Mouse (Mus musculus) mouse trophoblast stem cell (cell line): Measurements from ENCODE around the gene Sorcs1.

Experiments used
- in situ Hi-C, 2 experiments: fragments of 300-500 bp; cut with MseI, MboI; formaldehyde crosslinking; loops; 2 replicates in 1 of 2; 3 replicates in 1 of 2; pipeline ENCODE4 v1.15.1; 2025

Sorcs1 gene

DNA sequence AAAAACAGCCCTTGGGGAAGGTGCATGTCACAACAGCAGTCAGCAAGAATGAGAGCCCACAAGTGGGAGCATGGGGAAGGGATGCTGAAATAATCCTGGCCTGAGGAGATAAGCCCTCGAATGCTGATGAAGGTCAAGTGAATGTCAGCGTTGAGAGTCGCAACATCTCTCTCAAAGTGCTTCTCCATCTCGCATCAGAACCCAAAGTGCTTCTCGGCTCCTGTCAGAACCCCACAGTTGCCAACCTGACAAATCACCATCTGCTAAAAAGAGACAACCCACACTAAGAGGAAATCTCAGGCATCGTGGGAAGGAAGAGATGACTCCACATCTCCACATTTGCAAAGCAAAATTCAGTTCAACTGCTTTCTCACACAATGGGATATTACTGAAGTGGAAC, 119.7 kb downstream of the Sorcs1 start:
- in situ Hi-C loops, result no loop called here

DNA sequence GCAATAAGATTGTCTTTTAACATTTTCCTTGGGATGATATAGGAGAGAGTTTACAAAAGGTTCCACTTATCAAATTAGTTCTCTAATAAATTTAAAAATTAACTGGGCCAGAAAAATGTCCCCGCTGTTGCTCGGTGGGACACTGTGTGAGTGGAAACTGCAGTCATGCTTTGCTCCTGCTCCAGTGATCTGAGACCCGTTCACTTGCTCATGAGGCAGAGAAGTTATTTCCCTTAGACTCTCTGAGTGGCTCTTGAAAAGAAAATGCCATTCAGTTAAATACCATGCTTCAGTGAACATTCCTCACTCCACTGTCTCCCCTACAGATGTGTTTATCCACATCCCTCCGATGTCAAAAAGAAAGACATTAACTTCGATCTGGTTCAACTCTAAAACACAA, 144.4 kb downstream of the Sorcs1 start:
- in situ Hi-C loops, result no loop called here

DNA sequence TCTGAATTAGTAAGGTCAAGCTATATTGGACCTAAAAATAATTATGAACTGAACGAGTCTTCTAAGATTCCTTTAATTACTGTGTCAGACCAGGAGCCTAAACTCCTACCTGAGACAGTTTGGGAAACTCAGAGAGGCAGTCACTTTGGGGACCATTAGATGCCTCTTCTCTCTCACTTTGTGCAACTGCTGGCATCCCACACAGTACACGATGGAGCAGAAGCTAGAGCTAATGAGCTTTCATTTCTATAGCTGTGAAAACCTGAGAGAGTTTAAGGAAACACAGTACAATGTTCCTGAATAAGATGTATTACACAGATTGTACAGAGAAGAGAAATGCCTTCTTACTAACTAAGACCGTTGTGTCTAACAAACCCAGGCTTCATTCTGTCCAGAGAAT, 150.6 kb downstream of the Sorcs1 start:
- in situ Hi-C loops, result no loop called here

DNA sequence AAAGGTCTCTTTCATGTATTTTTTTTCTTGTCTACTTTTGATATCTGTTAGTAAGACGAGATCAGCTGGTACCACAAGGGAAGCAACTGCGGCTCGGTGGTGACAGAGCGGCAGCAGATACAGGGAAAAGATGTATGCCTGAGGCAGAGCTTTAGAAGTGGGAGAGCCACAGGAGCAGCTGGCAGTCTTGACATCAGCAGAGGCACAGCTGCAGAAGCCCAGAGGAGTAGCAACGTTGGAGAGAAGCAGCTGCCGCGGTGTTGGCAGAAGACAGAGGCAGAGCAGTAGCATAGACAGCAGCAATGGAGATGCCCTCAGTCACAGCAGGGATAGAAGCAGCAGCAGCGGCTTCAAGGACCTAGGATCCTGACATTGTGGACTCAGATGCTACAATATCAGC, 152.4 kb downstream of the Sorcs1 start:
- in situ Hi-C loops, result no loop called here

DNA sequence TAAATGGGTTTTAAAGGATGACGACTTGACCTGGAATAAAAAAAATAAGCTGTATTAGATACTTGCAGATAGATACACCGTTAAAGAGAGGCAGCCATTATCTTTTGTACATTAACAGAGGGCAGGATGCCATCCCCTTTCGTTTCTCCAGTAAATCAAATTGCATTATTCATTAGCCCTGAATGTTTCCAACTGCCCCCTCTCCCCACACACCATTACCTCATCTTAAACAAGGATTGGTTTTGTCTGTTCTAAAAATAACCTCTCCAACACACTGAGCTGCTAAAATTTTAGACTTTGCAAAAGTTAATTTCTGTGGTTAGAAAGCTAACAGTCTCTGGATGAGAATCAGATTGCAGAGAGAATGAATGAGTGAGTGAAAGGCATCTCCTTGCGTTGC, 156.5 kb downstream of the Sorcs1 start:
- in situ Hi-C loops, result no loop called here

DNA sequence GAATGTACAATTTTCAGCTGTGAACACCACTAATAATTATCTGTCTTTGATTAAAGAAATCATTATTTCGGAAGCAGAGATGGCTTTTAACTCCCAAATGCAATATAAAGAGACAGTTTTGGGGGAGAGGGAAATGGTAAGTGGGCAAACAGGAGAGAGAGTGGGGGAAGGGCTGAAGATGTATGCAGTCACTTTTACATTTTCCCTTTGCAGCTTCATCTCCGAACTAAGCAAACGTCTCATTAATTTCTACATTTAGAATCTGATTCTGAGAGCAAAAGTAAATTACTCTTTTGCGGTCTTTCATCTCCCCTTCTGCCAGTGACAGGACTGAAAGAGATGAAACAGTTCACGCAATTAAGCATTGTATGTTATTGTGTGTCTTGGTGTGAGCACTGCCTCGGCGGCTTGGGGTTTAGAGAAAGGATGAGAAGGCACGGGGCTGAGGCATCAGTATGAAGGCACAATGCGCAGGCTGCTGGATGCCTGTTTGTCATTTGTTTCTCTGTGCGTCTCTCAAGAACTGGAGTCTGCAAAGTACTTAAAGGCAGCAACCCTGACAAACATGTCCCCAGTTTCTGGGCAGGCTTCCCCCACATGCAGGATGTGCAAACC, 163.3 kb downstream of the Sorcs1 start:
- in situ Hi-C loops, result no loop called here

DNA sequence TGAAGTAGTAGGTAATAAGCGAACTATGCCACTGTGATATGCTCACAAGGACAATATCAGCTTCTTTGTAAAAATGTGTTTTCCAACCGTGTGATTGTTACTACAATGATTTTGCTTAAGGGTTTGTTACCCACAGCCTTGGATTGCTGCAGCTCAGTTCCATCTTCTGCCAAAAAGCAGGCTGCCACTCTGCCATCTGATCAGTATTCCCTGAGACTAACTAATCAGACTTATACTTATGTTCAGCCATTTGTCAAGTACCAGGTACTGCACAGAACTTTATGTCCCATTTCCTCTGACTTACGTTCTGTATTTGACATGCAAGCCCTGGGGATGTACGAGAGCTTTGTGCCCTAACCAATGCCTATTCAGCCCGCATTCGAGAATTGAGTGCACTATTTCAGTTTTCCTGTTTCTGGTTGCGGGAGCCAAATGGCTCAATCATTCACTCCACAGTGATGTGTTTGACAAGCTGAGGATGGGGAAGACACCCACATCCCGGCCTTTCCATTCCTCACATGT, 164.1 kb downstream of the Sorcs1 start:
- in situ Hi-C loops, result no loop called here

DNA sequence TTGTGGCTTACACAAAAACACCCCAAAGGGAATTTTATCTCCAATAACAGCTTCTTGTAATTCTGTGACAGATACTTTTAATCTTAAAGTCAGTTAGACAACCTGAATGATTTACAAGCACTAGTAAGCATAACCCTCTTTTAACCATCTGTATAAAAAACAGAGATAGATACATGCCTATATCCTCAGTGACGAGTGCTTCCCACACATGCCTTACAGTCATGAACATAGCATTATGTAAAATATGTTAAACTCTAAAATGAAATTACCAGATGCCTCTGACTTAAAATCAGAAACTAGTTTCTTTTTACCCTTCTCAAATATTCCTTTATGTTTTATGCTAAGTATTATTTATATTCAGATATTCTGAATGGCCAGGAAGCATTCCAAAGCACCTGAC, 175.6 kb downstream of the Sorcs1 start:
- in situ Hi-C loops, result no loop called here

DNA sequence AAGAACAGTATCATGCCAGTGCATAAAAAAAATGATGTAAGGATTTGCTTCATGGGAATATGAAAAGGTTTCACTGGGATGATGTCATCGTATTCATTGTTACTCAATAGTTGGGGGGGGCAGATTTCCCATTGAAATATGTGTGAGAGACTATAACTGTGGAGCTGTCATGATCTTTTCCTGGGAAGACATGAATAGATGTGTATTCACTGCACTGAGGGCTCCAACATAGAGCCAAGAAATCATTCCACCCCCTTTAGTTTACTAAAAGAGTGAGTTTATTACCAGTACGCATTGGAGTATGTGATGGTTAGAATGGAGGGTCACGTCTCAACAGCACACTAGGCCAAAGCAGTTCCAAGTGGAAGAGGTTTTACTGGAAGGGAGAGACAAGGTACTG, 187.3 kb downstream of the Sorcs1 start:
- in situ Hi-C loops, result no loop called here

DNA sequence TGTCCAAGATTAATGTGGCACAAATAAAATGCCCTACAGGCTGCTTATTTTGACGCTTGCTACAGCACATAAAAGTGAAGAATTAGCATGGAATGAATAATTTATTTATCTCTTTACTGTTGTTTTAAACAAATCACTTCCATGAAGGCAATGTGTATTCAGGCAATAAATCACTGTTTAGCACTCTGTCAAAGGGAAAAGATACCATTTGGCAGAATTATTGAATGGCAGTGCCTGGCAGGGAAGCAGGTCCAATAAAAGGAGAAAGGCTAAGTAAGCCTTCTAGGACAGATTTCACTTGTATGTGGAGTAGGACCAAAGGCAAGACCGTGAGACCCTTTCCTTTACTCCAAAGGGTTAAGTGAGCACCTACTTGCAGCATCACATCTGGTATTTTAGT, 187.7 kb downstream of the Sorcs1 start:
- in situ Hi-C loops, result no loop called here

DNA sequence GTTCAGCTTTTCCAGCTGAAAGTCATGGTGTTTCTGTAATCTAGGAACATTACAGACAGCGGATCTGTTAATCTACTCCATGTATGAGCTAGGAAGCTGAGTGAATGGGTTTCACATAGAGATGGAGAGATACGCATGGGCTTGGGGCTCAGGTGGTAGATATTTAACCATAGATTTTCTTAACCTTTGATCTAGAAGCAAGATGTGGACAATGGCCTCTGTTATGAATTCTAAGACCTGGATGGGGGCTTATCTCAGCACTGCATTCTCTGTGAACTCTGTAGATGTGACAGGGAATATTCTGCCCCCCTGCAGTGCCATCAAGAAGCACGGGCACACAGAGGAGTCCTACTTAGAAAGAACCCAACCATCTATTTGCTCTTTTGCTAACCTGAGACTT, 188.7 kb downstream of the Sorcs1 start:
- in situ Hi-C loops, result no loop called here

DNA sequence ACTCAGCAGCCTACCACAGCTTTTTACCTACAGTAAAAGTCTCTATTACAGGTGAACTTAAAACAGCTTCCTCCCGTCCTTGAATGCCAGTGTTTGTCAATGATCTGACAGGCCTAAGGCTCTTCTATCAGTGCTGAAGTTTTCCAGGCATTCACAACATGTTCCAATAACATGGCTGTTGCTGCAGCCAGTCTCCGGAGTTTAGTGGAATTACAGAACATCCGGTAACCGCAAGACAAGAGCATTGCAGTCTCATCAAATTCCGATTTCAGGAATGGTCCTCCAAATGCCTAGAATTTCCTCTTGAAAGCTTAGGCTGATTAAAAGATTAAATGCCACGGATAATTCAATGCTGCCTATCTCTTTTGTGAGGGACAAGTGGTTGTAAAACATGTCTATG, 190.0 kb downstream of the Sorcs1 start:
- in situ Hi-C loops, result no loop called here

DNA sequence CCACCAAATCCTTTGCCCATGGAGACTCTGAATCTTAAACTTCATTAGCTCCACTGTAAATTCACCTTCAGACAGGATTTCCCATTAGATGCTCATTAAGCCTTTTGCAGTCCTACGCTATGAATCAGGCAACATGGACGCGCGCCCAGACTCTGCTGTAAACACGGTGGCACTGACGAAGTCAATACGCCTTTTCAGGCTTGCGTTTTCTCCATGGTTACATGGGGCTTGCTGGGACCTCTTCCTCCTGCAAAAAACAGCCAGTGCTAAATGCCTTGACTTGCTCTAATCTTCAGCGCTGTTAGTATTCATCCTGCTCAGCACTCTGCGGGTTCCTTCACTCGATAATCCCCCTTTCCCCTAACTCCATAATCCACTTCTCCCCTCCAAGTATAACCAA, 190.7 kb downstream of the Sorcs1 start:
- in situ Hi-C loops, result no loop called here

DNA sequence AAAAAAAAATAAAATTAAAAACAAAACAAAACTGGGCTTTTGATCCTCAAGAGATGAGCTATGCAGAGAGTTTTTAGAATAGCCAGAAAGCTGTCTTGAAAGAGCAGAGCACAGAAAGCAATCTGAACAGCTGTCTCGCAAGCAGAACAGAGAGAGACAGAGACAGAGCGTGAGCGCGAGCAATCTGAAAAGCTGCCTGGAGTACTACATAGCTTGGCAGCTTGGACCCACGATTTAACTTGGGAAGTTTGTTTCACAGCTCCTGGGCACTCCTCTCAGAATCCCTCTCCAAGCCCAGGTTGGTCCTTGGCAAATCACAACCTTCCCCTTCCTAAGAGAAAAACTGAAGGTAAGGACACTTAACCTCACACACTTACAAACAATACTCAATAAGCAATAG, 192.1 kb downstream of the Sorcs1 start:
- in situ Hi-C loops, result no loop called here

DNA sequence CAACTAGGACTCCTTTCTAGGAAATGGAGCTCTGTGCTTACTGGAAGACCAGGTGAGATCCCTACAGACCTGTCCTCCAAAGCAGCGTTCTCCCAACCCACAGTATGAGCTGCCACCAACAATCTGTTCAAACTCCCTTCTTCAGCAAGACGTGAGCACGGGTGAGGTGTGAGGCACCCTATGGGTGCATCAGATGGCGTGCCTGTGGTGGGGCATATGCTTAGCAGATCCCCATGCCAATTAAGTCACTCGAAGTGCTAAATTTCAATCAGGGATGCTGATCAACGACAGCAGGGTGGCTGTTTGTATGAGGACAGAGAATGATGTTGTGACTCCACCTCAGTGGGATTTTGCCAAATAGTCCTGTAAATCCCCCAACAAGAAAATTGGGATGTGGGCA, 201.7 kb downstream of the Sorcs1 start:
- in situ Hi-C loops, result no loop called here

DNA sequence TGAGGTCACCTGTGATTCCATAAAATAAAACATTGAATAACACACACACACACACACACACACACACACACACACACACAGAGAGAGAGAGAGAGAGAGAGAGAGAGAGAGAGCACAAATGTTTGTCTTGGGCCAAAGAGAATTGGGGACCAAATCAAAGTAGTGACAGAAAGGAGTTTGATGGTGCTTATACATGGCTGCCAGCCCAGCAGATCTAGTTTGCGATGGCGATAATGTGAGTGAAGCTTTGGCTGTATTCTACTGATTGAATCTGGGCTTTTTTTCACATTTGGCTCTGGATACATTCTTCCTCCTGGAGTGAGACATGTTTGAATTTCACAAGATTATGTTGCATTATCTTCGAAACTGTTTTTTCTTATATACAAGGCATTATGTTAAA, 209.9 kb downstream of the Sorcs1 start:
- in situ Hi-C loops, result no loop called here

DNA sequence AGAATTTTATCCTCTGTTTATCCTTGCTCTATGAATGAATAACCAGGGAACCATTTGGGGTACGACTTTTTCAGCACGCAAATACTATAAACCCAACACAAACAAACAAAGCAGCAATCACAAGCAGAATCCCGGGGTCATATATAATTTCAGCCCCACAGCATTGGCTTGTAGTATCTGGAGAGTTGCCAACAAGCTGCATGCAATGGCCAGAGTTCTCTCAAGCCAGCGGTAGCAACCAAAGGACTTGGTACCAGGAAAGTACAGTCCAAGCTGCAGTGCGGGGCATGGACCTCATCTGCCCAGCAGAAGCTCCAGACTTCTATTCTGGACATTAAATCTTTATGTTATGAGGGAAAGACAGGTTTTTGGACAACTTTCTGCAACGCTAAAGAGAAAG, 213.6 kb downstream of the Sorcs1 start:
- in situ Hi-C loops, result no loop called here

DNA sequence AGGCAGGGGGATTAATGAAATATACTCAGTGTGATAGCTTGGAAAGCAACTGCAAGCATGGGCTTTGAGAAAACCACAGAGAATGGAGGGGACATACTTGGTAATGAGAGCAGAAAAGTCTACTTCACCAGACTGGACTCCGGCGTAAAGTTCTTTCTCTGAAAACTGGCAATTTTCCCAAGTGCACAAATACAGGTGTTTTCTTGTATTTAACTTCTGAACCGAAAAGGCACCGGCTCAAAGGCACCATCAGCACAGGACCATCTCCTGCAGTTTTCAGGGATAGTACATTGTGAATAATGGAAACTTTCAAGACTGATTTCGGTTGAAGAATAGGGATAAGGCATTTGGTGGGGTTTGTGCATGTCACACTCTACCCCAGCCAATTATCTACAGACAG, 219.9 kb downstream of the Sorcs1 start:
- in situ Hi-C loops, result no loop called here

DNA sequence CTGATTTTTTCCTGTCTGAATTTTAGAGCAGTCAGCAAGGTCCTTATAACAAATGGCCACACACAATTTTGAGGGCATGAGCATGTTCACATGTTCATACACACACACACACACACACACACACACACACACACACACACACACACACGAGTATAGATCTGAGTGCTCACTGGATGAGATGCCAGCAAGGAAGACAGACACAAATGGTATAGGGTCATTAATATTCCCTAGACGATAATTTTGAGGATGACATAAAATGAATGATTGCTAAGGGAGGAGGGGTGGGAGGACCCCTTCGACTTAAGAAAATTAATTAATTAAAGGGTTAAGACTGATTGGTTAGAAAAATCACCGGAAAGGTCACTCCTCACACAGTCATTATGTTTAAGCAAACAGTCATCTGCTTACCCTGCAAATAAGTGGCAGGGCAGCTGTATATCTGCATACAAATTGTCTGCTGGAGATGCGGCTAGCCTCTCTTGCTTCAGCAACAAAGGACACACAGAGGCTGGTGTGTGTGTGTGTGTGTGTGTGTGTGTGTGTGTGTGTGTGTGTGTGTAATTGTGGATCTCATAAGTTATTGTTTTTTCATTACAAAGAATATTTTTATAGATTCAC, 221.1 kb downstream of the Sorcs1 start:
- in situ Hi-C loops, result no loop called here

DNA sequence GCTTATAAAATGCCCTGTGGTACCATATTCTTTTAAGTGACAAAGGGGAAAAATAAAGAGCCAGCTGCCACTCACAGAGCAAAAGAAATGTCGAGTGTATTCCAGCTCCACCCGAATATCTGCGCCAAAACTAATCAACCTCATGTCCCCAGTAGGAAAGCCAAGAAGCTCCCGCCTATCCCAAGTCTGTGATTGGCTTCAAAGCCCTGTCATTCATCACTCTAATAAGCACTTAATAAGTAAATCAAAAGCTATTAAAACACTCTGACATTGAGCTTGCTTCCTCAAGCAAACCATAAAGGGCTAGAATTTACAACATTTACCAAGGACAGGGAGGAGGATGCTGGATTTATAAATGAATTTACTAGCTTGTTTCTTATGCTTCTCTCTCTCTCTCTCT, 237.3 kb downstream of the Sorcs1 start:
- in situ Hi-C loops, result no loop called here

DNA sequence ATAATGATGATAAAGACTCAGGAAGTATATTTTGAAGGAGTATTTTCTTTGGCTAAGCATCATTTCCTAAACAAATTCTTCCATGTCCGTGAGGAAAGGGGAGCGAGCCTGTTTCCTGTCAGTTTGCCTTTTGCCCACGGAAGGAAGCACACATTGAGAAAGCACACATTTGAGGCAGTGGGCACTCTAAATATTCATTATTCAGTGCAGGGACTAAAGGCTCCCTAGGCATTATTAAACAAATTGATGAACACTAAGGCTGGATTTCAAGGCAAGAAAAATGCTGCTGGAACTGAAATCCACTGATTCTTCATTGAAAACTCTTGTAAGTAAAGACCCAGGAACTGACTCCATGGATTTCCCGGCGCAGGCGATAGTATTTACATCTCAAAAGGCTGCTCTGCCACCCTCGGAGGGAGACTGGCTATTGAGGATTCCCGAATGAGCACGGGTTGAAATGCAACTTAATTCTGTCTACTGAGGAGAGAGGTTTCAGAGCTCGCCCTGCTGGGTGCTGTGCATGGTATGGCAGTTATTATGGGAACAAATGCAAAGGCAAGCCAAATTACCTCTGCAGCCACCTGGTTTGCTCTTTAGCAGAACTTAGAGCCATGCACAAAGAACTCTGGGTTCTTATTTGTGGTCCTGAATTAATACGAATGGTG, 238.1 kb downstream of the Sorcs1 start:
- in situ Hi-C loops, result no loop called here

DNA sequence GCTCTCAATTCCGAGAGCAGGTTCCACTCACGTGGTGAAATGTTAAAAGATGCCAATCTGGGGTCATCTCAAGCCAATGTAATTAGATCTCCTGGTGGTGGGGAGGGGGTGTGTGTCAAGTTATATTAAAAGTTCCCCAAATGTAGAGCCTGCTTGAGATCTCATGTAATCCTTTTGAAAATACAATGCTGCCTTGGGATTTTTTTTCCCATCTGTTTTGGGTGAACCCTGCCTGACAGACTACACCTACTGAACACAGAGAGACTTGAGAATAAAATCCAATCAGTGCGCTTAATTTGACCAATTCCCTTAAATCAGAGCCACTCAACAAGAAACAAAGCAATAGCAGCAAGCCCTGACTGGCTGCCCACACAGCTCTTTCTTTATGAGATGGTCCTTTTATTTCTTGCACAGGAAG, 239.0 kb downstream of the Sorcs1 start:
- in situ Hi-C loops, result no loop called here

DNA sequence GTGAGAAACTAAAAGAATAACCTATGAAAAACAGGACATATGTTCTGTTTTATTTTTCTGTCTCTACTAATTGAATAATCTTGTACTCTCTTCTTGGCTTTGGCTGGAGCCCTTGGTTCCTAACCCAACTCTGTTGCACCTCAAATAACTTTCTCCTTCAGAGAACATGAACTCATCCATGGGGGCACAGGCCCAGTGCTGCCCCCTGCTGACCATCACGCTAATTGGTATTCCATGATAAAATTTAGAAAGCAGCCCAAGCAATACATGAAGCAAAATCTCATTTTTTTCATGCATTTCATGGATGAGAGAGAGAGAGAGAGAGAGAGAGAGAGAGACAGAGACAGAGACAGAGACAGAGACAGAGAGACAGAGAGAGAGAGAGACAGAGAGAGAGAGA, 255.5 kb downstream of the Sorcs1 start:
- in situ Hi-C loops, result no loop called here
